Mouse (Mus musculus): ENCODE results near the gene Tiam2.

Gene Tiam2

GRCm38 (mm10) chr17:3448725-3449124, 122.4 kb downstream of the Tiam2 start:
- in situ Hi-C loops (cut with MboI, MseI), result no loop called here

DNA sequence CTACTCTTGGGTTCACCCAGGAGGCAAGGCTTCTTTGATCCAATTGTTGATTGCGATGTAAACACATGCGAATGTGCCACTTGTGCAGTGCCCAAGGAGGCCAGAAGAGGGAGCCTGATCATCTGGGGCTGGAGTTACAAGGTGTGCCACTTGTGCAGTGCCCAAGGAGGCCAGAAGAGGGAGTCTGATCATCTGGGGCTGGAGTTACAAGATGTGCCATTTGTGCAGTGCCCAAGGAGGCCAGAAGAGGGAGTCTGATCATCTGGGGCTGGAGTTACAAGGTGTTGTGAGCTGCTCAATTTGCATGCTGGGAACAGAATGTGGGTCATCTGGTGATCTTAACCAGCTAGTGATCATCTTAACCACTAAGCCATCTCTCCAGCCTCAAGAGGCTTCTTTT, 124.7 kb downstream of the Tiam2 start:
- in situ Hi-C loops (cut with MboI, MseI), result no loop called here

GRCm38 (mm10) chr17:3452571-3453311, 126.4 kb downstream of the Tiam2 start:
- in situ Hi-C loops (cut with MboI, MseI), result no loop called here

DNA sequence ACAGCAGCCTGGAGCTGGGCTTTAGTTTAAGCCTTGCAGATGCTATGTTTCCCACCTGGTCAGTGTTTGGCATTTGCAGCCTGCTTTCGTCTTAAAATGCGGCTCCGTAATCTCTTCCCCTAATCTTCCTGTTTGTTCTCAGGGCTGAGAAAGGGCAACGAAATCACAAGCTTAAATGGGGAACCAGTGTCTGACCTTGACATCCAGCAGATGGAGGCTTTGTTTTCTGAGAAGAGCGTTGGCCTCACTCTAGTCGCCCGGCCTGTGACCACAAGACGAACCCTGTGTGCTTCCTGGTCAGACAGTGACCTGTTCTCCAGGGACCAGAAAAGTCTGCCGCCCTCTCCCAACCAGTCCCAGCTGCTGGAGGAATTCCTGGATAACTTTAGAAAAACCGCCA, 127.6 kb downstream of the Tiam2 start:
- in situ Hi-C loops (cut with MboI, MseI), result no loop called here

DNA sequence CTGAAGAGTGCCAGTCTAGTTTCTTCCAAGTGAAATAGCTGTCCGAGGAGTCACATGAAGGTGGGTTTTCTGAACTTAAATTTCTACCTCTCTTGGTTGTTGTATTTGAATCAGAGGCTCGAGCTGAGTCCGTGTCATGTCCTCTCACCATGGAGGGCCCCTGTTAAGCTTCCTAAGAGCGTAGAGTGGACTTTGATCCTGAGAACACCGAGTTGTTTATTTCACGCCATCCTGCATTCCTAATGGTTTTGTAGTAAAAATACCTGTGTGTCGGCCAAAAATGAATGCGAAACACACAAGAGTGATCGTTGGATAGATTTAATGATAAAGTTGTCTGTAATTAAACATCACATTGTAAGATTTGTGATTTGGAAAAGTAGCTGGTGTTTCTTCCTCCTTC, 128.5 kb downstream of the Tiam2 start:
- in situ Hi-C loops (cut with MboI, MseI), result no loop called here

DNA sequence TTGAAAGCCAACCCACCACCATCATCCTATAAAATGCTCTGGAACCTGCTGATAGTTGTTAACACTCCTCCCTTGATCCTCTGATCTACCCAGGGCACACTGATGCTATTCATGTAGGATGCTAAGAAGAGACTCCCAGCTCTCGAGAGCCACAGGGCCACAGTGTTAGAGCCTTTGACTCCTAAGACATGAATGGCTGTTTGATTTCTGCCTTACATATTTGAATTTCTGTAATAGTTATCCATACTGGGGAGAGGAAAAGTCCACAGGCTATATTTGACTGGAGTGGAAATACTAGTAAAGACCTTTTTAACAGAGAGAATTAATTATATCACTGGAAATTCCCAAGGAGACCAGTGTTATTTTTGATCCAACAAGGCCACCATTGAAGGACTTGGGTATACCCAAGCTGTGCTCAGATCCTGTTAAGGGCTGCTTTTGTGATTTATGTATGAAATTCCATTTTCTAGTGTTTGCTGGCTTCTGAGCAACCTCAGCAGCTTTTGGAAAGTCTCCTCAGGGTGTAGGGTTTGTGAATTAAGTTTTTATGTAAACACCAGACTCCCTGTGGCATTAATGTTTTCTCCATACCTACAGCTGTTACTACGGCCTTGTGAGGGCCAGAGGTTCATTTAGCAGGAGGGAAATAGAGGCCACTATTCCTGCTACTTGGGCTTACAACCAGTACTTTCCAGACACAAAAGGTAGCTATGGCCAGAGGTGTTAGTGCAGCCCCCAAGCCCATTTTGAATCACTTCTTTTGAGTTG, 131.7 kb downstream of the Tiam2 start:
- in situ Hi-C loops (cut with MboI, MseI), result no loop called here

DNA sequence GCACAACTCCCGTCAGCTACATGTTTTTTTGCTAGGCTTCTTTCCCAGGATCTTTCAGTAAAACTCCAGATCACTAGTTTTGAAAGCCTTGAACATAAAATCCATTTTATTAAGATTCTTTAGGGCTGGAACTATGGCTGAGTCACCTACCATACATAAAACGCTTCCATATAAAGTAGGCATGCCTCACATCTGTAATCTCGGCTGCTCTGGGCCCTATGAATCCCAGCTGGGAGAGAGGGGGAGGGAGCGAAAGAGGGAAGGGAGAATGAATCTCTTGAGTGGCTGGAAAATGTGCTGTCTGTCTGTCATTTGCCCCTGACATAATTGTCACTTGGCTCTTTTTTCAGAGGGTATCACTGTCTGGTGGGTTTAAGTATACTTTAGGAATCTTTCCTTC, 139.5 kb downstream of the Tiam2 start:
- in situ Hi-C loops (cut with MboI, MseI), result no loop called here

DNA sequence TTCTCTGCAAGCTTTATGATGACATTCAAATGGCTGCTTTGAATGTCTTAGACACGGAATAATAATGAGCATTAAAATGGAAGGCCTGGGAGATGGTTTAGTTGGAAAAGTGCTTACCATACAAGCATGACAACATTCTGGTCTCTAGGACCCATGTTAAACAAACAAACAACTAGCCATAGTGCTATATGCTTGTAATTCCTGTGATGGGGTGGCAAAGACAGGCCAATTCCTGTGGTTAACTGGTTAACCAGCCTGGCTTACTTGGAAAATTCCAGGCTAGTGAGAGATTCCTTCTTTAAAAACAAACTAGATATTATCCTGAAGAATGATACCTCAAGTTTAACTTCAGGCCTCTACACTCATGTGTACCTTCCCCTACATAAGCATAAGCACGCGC, 140.3 kb downstream of the Tiam2 start:
- in situ Hi-C loops (cut with MboI, MseI), result no loop called here

GRCm38 (mm10) chr17:3467636-3468324, 141.4 kb downstream of the Tiam2 start:
- in situ Hi-C loops (cut with MboI, MseI), result no loop called here

DNA sequence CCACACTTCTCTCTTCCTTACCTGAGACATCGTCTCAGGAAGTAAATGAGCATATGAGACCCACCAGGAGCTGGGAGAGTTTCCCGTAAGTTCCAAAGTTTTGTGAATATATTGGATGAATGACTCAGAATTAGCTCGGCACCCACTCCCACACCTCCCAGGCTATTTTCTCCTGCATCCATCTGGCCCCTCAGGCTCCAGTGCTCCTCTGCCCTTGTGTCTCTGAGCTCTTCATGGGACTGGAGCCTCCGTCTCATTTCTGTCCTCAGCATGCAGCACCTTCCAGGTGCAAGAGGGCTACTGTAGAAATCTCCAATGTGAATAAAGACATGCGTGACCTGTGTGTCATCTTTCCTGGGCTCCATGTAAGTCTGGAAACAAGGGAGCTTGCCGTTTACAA, 145.6 kb downstream of the Tiam2 start:
- in situ Hi-C loops (cut with MboI, MseI), result no loop called here

GRCm38 (mm10) chr17:3476546-3476945, 150.2 kb downstream of the Tiam2 start:
- in situ Hi-C loops (cut with MboI, MseI), result no loop called here

- in situ Hi-C loops (cut with MboI, MseI), result no loop called here
Observed at GRCm38 (mm10) chr17:3481576-3482575, 155.5 kb downstream of the Tiam2 start.

DNA sequence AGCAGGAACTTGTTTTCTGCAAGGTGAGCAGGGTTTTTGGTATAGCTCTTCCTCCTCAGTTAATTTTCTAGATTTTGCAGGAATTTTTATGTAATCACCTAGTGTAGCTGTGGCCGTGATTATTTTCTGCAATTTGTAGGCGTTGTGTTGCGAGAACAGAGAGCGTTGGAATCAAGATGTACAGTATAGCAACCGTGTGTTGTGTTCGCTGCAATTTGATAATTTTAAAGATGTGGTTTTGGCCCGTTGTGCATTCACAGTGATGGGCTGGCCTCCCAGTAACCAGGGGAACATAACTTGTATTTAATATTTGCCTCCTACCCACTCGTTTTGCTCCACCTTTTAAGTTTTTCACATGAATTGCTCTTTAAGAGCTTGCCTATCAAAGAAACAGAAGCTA, 156.7 kb downstream of the Tiam2 start:
- in situ Hi-C loops (cut with MboI, MseI), result no loop called here

- in situ Hi-C loops (cut with MboI, MseI), result no loop called here
Observed at GRCm38 (mm10) chr17:3485851-3486250, 159.5 kb downstream of the Tiam2 start.

DNA sequence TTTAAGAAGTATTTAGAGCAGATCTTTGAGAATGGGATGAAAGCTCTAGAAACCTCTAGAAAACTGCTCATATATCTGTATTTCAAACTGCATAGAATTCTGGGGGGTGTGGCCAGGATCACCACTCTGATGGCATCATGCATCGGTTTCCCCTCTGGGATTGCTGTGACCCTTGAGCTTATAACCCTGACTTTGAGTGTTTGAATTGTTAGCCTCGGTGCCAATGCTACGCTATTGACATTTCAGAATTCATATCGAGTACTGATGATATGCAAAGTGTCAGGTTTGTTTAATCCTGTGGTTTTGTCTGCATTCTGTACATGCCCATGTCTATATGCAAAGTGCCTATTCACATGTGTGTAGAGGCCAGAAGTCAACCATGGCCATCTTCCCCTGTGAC, 160.8 kb downstream of the Tiam2 start:
- in situ Hi-C loops (cut with MboI, MseI), result no loop called here

- in situ Hi-C loops (cut with MboI, MseI), result no loop called here
Observed at GRCm38 (mm10) chr17:3487721-3488601, 161.6 kb downstream of the Tiam2 start.

GRCm38 (mm10) chr17:3490216-3490895, 164.0 kb downstream of the Tiam2 start:
- in situ Hi-C loops (cut with MboI, MseI), result no loop called here

DNA sequence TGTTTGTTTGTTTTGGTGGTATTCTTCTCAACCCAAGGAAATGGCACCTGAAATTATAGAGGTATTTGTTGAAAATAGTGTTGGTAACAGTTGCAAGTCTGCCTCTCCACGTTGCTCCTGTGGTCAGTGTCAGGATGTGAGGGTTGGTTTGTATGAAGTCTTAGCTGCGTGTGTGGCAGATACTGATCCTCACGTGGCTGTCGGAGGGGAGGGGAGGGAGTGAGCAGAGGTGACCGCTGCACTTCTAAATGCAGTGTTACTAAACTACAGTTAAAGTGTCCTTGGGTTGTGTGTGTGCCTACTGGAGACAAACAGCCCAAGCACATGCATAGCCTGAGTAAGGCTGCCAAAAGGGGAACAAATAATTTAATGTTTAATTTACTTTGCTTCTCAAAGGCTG, 164.7 kb downstream of the Tiam2 start:
- in situ Hi-C loops (cut with MboI, MseI), result no loop called here

DNA sequence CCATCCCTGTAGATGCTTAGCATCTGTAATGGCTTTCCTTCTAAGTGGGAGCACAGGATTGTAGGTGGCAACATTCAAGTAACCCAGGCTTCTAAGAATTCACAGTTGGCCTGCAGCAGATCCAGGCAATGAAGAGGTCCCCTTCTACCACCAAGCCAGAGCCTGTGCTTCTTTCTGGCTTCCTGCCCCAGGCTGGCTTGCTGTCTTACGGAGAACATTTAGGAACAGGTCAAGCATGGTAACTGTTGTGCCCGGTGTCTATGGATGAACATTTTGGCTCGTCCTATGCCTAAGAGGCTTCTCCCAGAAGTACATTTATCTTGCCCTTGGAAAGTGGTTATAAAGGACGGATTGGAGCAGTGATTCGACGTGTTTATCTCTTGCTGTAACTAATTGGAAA, 165.3 kb downstream of the Tiam2 start:
- in situ Hi-C loops (cut with MboI, MseI), result no loop called here

DNA sequence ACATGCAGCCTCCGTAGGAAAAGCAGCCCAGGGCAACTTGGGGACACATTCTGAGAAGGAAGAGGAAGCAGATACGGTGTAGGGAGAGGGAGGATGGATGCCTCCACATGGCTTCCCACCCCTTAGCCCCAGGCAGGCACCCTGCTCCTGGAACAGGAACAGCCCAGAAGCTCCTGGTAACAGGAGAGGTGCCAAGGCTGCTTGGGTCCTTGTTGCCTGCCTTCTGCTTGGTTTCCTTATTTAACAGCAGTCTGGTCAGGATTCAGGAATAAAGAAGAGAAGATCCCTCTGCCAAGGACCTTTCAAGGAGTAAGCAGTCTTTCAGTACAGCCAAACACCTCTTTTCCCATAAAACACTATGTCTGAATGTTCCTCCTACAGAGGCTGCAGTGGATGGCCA, 169.2 kb downstream of the Tiam2 start:
- in situ Hi-C loops (cut with MboI, MseI), result no loop called here
